In the genomic region with DNA sequence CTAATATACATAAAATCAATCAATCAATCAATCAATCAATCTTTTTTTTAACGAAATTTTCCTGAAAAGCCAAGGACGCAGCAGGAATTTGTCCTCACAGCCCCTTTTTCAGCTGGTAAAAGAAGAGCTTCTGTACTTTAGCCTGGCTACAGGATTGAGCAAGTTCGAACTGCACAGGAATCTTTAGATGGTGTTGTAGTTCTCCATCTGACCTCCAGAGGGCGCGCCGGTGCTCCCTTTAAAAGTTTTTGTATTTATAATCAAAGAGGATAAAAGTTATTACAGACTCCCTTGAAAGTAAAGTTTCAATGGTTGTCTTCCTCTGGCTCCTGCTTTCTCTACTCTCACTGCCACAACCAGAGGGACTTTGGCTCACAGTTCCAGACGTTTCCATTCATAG, we compare ENCODE assay signal across 10 mouse cellular contexts. TPM values are rescaled to one million over a fixed set of nuclear protein-coding genes. Genes with fewer than 3 reads are reported as not detected.
A peak's percentile ranks its signal among the peaks of the same experiment; 100 is the strongest.
DNase-seq lines count a peak whose midpoint lies in the region; ATAC-seq and TF ChIP-seq lines count a peak whose summit lies in the region.
"Had no signal": no experiment of that assay in that cellular context is flagged by ENCODE, and none has a peak within 500 bp of the region (broad histone marks: within the 10 kb centered on the region; RNA-seq: fewer than 3 reads in every experiment).

No protein-coding gene starts in this region.

- peak; percentile 38 to 86 for DNase-seq in layer of hippocampus, adult 18-20 months (ENCODE audit: low spot score in 2 of 2)
- no peak for DNase-seq in layer of hippocampus, adult 9-10 months (ENCODE audit: low spot score)
- DNase-seq in Patski (ENCODE audit: low read depth, low spot score), result no peak
- peak; percentile 63 for DNase-seq in cerebellum, adult 9-10 months
- peak; percentile 71 to 83 for DNase-seq in heart, postnatal 36 days
- peak; percentile 70 for DNase-seq in limb, embryonic 10.5 days (ENCODE audit: low spot score)
- DNase-seq in right cerebral cortex, adult 18-20 months, result peak; percentile 65

- H3K27me3 ChIP-seq in Patski, result no peaks in the 10 kb centered on the region
- H3K27me3 ChIP-seq in limb, embryonic 10.5 days (ENCODE audit: low read depth, poor library complexity, severe bottlenecking), result no peaks in the 10 kb centered on the region

- H3K4me1 ChIP-seq in limb, embryonic 10.5 days, result no peaks in the 10 kb centered on the region

- H3K9me3 ChIP-seq in limb, embryonic 10.5 days (replicated peaks), result no peaks in the 10 kb centered on the region

- TF ChIP-seq CTCF in Patski (IDR thresholded peaks at IDR 0.05), result peak; percentile 80

- 17% methylated on average over 7 of the region's 7 CpGs for WGBS in limb, embryonic 10.5 days

- POLR2A ChIA-PET in Patski (lab: Charles Lee), result no interaction called here

- H3K36me3 ChIP-seq in limb, embryonic 10.5 days, result no peaks in the 10 kb centered on the region

- CTCF ChIA-PET in Patski (lab: Charles Lee), result interaction anchor here (0.6 to 2.2 kb wide), 14 partner anchors 13 to 87 kb away, joined by 3 to 11 read pairs (median 3); no protein-coding TSS in a partner anchor

- H3K4me3 ChIP-seq in limb, embryonic 10.5 days, result no peak overlapping the region
- H3K4me3 ChIP-seq: erythroblast, embryonic 14.5 days; megakaryocyte, embryonic 14.5 days had no signal

- in situ Hi-C loops in Patski (cut with MboI; ENCODE audit: low pct_unique_long_range_greater_than_20kb), result loop anchor here (5.0 to 10.0 kb wide), 3 partner anchors 49 to 456 kb away; a partner anchor contains a TSS

- intact Hi-C loops in heart, postnatal 36 days (cut with DNase I), result loop anchor here (1.0 to 10.0 kb wide), 4 partner anchors 22 to 274 kb away; a partner anchor contains a TSS

- ATAC-seq in Patski, result no peak
- ATAC-seq in monocyte, adult 5-6 weeks (replicated peaks; ENCODE audit: insufficient number of reproducible peaks, low FRiP score, low TSS enrichment, poor library complexity, severe bottlenecking), result no peak

- no peak overlapping the region for H3K27ac ChIP-seq in limb, embryonic 10.5 days

RNA-seq across cellular contexts. Expression of a gene that starts 22.6 kb away (rescaled TPM):
- total RNA-seq in layer of hippocampus, adult 18-20 months (2021), result 100 to 1,000 TPM; 351 to 386 TPM
- polyA plus RNA-seq in Patski (2021), result 680 TPM
- 100 to 1,000 TPM; 268 to 306 TPM for total RNA-seq in heart, postnatal 36 days (2021)
- polyA plus RNA-seq in limb, embryonic 10.5 days (2016; fragmentation: Nextera tagmentation; extraction: Ambion mirVana), result 670 and 699 TPM in 2 replicates
- 183 to 239 TPM (median 190 TPM) in 3 replicates for total RNA-seq in monocyte, adult 5-6 weeks (2017)

RNA-seq across cellular contexts. Expression of a gene that starts 22.7 kb away (rescaled TPM):
- total RNA-seq in layer of hippocampus, adult 18-20 months (2021), result 1 to 10 TPM; 6.7 to 7.8 TPM
- 10.6 TPM for polyA plus RNA-seq in Patski (2021)
- 1 to 10 TPM; 4.3 to 7.5 TPM for total RNA-seq in heart, postnatal 36 days (2021)
- polyA plus RNA-seq in limb, embryonic 10.5 days (2016; fragmentation: Nextera tagmentation; extraction: Ambion mirVana), result 14.7 and 19.3 TPM in 2 replicates
- total RNA-seq in monocyte, adult 5-6 weeks (2017), result 3.0 to 10.3 TPM (median 8.4 TPM) in 3 replicates
- polyA plus RNA-seq: erythroblast, embryonic 14.5 days had no signal

RNA-seq across cellular contexts. Expression of a gene that starts 24.5 kb away (rescaled TPM):
- total RNA-seq in layer of hippocampus, adult 18-20 months (2021), result 1 to 10 TPM; 1.2 to 1.5 TPM
- 59.6 TPM for polyA plus RNA-seq in Patski (2021)
- 1 to 10 TPM; 5.4 to 8.8 TPM for total RNA-seq in heart, postnatal 36 days (2021)
- polyA plus RNA-seq in limb, embryonic 10.5 days (2016; fragmentation: Nextera tagmentation; extraction: Ambion mirVana), result 3.2 and 3.5 TPM in 2 replicates
- 3.2 to 9.4 TPM (median 8.2 TPM) in 3 replicates for total RNA-seq in monocyte, adult 5-6 weeks (2017)

Comparison
In these comparisons a context has a peak if more than half of its experiments do, and no peak if none do; other contexts are left out.
1. DNase-seq: peak in layer of hippocampus, adult 18-20 months (2 of 2), cerebellum, adult 9-10 months (single experiment), heart, postnatal 36 days (2 of 2), limb, embryonic 10.5 days (single experiment) and right cerebral cortex, adult 18-20 months (single experiment); none in layer of hippocampus, adult 9-10 months (single experiment) and Patski (single experiment).